Mouse (Mus musculus): ENCODE measurements around the gene Bend6. TPM values are rescaled to one million over a fixed set of nuclear protein-coding genes. Genes with fewer than 3 reads are reported as not detected.

Gene Bend6
- polyA plus RNA-seq, 1 experiment from 2014 or later: 2.0 TPM

Other genes with a start within 250 kb of the Bend6 start
- gene Prim2, start 238.0 kb downstream of the Bend6 start, polyA plus RNA-seq (2015; fragmentation: Nextera tagmentation; extraction: Ambion mirVana): 30.3 and 30.5 TPM in 2 replicates
- gene Rab23, start 187.9 kb downstream of the Bend6 start, polyA plus RNA-seq (2015; fragmentation: Nextera tagmentation; extraction: Ambion mirVana): 28.1 and 28.2 TPM in 2 replicates
- 55.5 and 56.6 TPM in 2 replicates for gene Bag2, start 150.0 kb downstream of the Bend6 start, polyA plus RNA-seq (2015; fragmentation: Nextera tagmentation; extraction: Ambion mirVana)
- 23.7 and 25.4 TPM in 2 replicates for gene Zfp451, start 93.2 kb downstream of the Bend6 start, polyA plus RNA-seq (2015; fragmentation: Nextera tagmentation; extraction: Ambion mirVana)
- gene Dst, start 409 bp upstream of the Bend6 start, polyA plus RNA-seq (2015; fragmentation: Nextera tagmentation; extraction: Ambion mirVana): 22.8 and 28.7 TPM in 2 replicates

Data from embryonic facial prominence, embryonic 15.5 days (tissue).